Mouse (Mus musculus): ENCODE results near the gene Lix1l. TPM values are rescaled to one million over a fixed set of nuclear protein-coding genes. Genes with fewer than 3 reads are reported as not detected.

Lix1l gene
- polyA plus RNA-seq, 1 experiment from 2014 or later, result 116 TPM

- in situ Hi-C loops (cut with MboI; ENCODE audit: low pct_unique_long_range_greater_than_20kb), result no loop called here
- CTCF ChIA-PET, result interaction anchor here (1.2 to 11.5 kb wide), 3 partner anchors 12 to 71 kb away, joined by 3 to 312 read pairs (median 6); partner anchors contain the start of genes Itga10 and Txnip
Measured at GRCm38 (mm10) chr3:96573611-96574511, 27.1 kb upstream of the Lix1l start.

DNA sequence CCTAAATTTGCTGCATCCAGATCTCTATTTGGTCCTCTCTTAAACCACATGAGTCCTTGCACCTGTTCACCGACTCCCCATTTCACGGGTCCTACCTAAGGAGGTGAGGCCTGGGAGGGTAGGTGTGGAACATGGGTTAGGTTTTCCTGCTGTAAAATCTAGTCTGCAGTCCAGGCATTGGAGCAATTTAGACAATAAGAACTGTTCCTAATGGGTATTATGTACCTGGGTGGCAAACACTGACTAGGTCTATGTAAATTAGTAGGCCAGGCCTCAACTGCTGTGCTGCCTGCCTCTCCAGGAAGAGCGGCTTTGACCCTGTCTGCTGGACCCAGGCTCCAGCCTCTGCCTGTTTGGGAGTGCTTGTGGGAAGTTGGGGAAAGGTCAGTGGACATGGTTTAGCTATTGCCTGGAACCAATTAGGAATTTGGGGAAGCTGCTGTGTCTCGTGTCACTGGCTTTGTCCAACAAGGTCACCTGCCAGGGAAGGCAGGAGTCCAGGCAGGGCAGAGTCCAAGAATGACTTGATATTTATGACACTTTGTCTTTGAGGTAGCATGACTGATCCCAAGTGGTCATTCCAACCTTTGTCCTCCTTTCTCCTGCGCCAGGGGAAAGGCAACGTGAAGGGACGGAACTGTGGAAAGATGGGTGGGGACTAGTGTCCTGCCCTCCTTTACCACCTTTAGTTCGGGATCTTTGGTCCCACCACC is 25.5 kb upstream of the Lix1l start:
- in situ Hi-C loops (cut with MboI; ENCODE audit: low pct_unique_long_range_greater_than_20kb), result no loop called here
- ChIA-PET POLR2A (interaction anchor here (0.6 to 3.5 kb wide), 5 partner anchors 13 to 268 kb away, joined by 3 to 44 read pairs (median 21); partner anchors contain the start of gene Txnip), CTCF (interaction anchor here (1.7 to 11.5 kb wide), 3 partner anchors 13 to 27 kb away, joined by 7 to 312 read pairs (median 19); partner anchors contain the start of genes Polr3gl and Txnip)
- no peak for ATAC-seq
- TF ChIP-seq CTCF (IDR thresholded peaks at IDR 0.05), result no peak
- no peaks in the 10 kb centered on the region for H3K27me3 ChIP-seq
- no peak for DNase-seq (ENCODE audit: low read depth, low spot score)

More at GRCm38 (mm10) chr3:96573611-96574511, 27.1 kb upstream of the Lix1l start:
- no peaks in the 10 kb centered on the region for H3K27me3 ChIP-seq
- POLR2A ChIA-PET, result interaction anchor here (0.8 to 3.1 kb wide), 3 partner anchors 12 to 295 kb away, joined by 3 to 21 read pairs (median 11); partner anchors contain the start of gene Txnip
- no peak for TF ChIP-seq CTCF (IDR thresholded peaks at IDR 0.05)
- ATAC-seq (no peak), DNase-seq (ENCODE audit: low read depth, low spot score) (no peak)

DNA sequence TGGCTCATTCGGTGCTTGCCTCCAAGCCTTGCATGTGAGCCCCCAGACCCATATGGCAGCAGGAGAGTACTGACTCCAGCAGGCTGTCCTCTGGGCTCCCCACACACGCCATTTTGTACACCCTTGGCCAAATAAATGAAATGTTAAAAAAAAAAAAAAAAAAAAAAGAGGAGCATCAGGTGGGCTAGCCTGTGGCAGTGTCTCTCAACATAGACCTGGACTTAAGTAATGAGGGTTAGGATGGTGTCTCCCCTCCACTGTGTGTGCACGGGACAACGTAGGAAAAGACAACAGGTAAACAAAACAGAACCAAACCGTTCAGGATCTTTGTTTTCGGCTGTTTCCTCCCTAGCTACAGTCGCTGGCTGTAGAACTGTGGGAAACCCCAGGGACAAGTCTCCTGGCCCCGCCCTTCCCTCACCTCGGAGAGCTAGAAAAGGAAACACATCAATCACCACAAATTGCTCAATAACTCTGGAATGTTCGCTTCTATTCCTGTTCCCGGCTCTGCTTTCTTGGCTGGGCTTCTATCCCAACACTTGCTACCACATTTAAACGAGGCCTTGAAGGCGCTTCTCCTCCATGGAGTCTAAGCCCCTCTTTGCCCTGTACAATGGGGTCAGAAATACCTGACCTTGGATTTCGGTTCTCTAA is 24.8 kb upstream of the Lix1l start:
- ATAC-seq, result peak; percentile 29
- TF ChIP-seq CTCF (IDR thresholded peaks at IDR 0.05), result no peak
- POLR2A ChIA-PET, result interaction anchor here (0.7 to 3.5 kb wide), 5 partner anchors 11 to 86 kb away, joined by 3 to 44 read pairs (median 7); partner anchors contain the start of gene Txnip
- in situ Hi-C loops (cut with MboI; ENCODE audit: low pct_unique_long_range_greater_than_20kb), result no loop called here
- no peak for DNase-seq (ENCODE audit: low read depth, low spot score)
- no peaks in the 10 kb centered on the region for H3K27me3 ChIP-seq
- CTCF ChIA-PET, result interaction anchor here (1.0 to 11.5 kb wide), 10 partner anchors 11 to 132 kb away, joined by 3 to 312 read pairs (median 6); partner anchors contain the start of genes Lix1l, Nudt17, Polr3gl and Txnip

GRCm38 (mm10) chr3:96576690-96577541 is 24.0 kb upstream of the Lix1l start, which contains the start of gene Gm16253:
Gene Gm16253, plus strand, starts transcription at chr3:96576984.
- TF ChIP-seq CTCF (IDR thresholded peaks at IDR 0.05), result no peak
- in situ Hi-C loops (cut with MboI; ENCODE audit: low pct_unique_long_range_greater_than_20kb), result no loop called here
- CTCF ChIA-PET, result interaction anchor here (0.7 to 11.5 kb wide), 12 partner anchors 10 to 131 kb away, joined by 3 to 312 read pairs (median 6); partner anchors contain the start of genes Lix1l, Nudt17, Polr3gl and Txnip
- DNase-seq (ENCODE audit: low read depth, low spot score) (peak; percentile 94), ATAC-seq (peak; percentile 88)
- POLR2A ChIA-PET, result interaction anchor here (0.7 to 3.5 kb wide), 10 partner anchors 12 to 86 kb away, joined by 3 to 44 read pairs (median 3); partner anchors contain the start of gene Txnip
- H3K27me3 ChIP-seq, result no peaks in the 10 kb centered on the region

DNA sequence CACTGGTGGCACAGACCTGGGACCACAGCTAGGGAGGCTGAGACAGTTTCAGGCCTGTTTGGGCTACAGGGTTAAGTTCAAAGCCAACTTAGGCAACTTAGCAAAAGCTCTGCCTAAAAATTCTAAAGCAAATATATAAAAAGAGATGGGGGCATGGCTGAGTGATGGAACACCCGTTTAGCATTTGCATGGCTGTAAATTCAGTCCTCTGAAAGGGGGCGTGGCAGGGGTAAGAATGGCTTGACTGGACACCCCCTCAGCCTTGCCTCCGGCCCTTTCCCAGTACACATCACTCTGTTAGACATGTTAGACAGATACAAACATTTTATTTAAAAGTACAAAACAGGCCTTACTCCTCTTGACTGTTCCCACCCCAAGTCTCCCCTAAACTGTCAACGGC is 23.4 kb upstream of the Lix1l start:
- no peak for TF ChIP-seq CTCF (IDR thresholded peaks at IDR 0.05)
- CTCF ChIA-PET, result interaction anchor here (1.1 to 11.5 kb wide), 7 partner anchors 12 to 131 kb away, joined by 3 to 312 read pairs (median 5); partner anchors contain the start of genes Lix1l, Nudt17 and Txnip
- ATAC-seq (no peak), DNase-seq (ENCODE audit: low read depth, low spot score) (no peak)
- POLR2A ChIA-PET, result interaction anchor here (0.8 to 3.5 kb wide), 8 partner anchors 12 to 53 kb away, joined by 3 to 44 read pairs (median 5); partner anchors contain the start of gene Txnip
- no peaks in the 10 kb centered on the region for H3K27me3 ChIP-seq
- in situ Hi-C loops (cut with MboI; ENCODE audit: low pct_unique_long_range_greater_than_20kb), result no loop called here

- no peaks in the 10 kb centered on the region for H3K27me3 ChIP-seq
- DNase-seq (ENCODE audit: low read depth, low spot score), result no peak
- ATAC-seq, result no peak
- in situ Hi-C loops (cut with MboI; ENCODE audit: low pct_unique_long_range_greater_than_20kb), result no loop called here
- TF ChIP-seq CTCF (IDR thresholded peaks at IDR 0.05), result no peak
- CTCF ChIA-PET, result interaction anchor here (1.2 to 11.5 kb wide), 4 partner anchors 12 to 61 kb away, joined by 4 to 312 read pairs (median 30); partner anchors contain the start of genes Polr3gl and Txnip
- POLR2A ChIA-PET, result interaction anchor here (3.5 kb wide), 1 partner anchor 22 kb away, joined by 44 read pairs; the partner anchor contains the start of gene Txnip
Measured at GRCm38 (mm10) chr3:96578561-96579238, 22.2 kb upstream of the Lix1l start.

DNA sequence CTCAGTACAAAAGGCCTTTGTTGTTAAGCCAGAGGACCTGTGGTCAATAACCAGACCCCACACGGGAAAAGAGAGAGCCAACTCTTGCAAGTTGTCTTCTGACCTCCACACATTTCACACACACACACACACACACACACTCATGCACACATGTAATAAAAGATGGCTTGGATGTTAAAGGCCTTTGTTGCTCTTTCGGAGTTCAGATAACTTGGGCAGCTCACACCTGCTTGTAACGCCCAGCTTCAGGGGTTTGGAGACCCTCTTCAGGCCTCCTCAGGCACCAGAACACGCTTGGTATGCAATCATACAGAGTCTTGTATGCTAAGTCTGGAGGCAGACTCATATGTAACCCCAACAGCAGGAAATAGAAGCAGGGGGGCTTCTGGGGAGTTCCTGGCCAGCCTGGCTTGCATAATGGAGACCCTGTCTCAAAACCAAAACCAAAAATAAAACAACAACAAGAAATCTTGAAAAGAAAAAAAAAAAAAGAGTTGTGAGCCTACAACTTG is 21.7 kb upstream of the Lix1l start:
- no peak for DNase-seq (ENCODE audit: low read depth, low spot score)
- no peaks in the 10 kb centered on the region for H3K27me3 ChIP-seq
- TF ChIP-seq CTCF (IDR thresholded peaks at IDR 0.05), result no peak
- ChIA-PET CTCF (interaction anchor here (0.7 to 11.5 kb wide), 20 partner anchors 8 to 301 kb away, joined by 3 to 312 read pairs (median 6); partner anchors contain the start of genes Itga10, Lix1l, Polr3gl and Txnip), POLR2A (interaction anchor here (0.7 to 1.6 kb wide), 2 partner anchors 20 to 36 kb away, joined by 5 to 15 read pairs; partner anchors contain the start of gene Txnip)
- ATAC-seq, result no peak
- in situ Hi-C loops (cut with MboI; ENCODE audit: low pct_unique_long_range_greater_than_20kb), result no loop called here
